Mouse (Mus musculus) kidney, adult 2 months (tissue): Measurements from ENCODE around the gene Rab22a. TPM values are rescaled to one million over a fixed set of nuclear protein-coding genes. Genes with fewer than 3 reads are reported as not detected.

Experiments
- DNase-seq: peaks from one replicate; pipeline ENCODE4 v3.0.0; 2021
- H3K27ac ChIP-seq: fragments of 200-500 bp; 2 replicates; pipeline ENCODE4 v1.5.1; 2012; ENCODE audit warnings: low read depth, low read length, control low read depth, inconsistent platforms; ENCODE audit not compliant: insufficient read depth
- H3K27me3 ChIP-seq: fragments of 200-500 bp; replicated peaks from 2 replicates; pipeline ENCODE4 v1.6.1; 2012; ENCODE audit warnings: mild to moderate bottlenecking, moderate library complexity, low read length, inconsistent platforms; ENCODE audit not compliant: control insufficient read depth, insufficient read depth
- H3K36me3 ChIP-seq: fragments of 200-500 bp; 2 replicates; pipeline ENCODE4 v1.6.1; 2012; ENCODE audit warnings: mild to moderate bottlenecking, moderate library complexity, low read length, inconsistent platforms; ENCODE audit not compliant: control insufficient read depth, insufficient read depth
- H3K4me1 ChIP-seq: fragments of 200-500 bp; 2 replicates; pipeline ENCODE4 v1.6.1; 2011; ENCODE audit warnings: low read length; ENCODE audit not compliant: control insufficient read depth, insufficient read depth
- H3K4me3 ChIP-seq: fragments of 200-500 bp; 2 replicates; pipeline ENCODE4 v1.5.1; 2011; ENCODE audit warnings: mild to moderate bottlenecking, low read depth, low read length, control low read depth; ENCODE audit not compliant: insufficient read depth
- CTCF ChIP-seq: fragments of 200-500 bp; conservative IDR thresholded peaks from 2 replicates; pipeline ENCODE4 v1.5.1; 2011; ENCODE audit warnings: low read depth, mild to moderate bottlenecking, control low read depth, low read length, moderate library complexity, mixed read lengths; ENCODE audit not compliant: insufficient read depth, insufficient read length
- POLR2A ChIP-seq: fragments of 200-500 bp; IDR thresholded peaks from one replicate; pipeline ENCODE4 v1.6.1; 2011; ENCODE audit warnings: low read depth, low read length, control low read depth
- WGBS: fragments of 180-500 bp; shearing (Covaris S2); methylation state at CpG from one replicate; pipeline ENCODE4 v1.1.7; 2018; 5-methylcytosine and 5-hydroxymethylcytosine counted together
- polyA plus RNA-seq: library from polyadenylated mRNA; depleted of rRNA; stranded (reverse); fragments of >200 nt; gene quantifications from 2 replicates; pipeline ENCODE4 v1.2.3, GENCODE M21; 2012

Rab22a gene
- polyA plus RNA-seq, 1 experiment, result 24.4 TPM

DNA sequence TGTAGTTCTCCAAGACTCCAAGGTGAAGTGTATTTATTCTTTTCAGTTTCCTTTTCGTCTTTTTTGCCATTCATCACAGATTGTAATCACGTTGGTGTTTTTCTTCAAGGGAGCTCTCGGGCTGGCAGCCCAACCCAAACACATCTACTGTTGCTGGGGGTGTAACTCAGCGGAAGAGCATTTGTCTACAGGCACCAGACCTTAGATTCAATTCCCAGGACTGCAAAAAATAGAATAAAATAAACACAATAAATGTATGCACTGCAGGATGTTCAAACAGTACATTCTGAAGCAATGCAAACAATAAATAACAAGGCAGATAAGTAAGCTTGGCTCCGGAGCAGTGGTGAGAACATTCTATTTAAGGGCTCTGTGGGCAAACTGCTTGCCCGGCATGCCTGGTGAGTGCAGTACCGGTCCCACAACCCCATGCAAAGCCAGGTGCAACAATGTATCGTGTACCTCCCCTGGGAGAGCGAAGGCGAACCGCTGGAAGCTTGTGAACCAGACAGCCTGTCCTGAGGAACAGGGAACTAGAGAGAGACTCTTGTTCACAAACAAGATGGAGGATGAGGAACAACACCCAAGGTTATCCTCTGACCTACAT lies 62.8 kb downstream of the Rab22a start:
- Histone ChIP-seq H3K4me1 (no peaks in the 10 kb centered on the region), H3K36me3 (no peaks in the 10 kb centered on the region), H3K4me3 (no peak overlapping the region), H3K27ac (no peak overlapping the region), H3K27me3 (no peaks in the 10 kb centered on the region)
- TF ChIP-seq CTCF, result no peak
- TF ChIP-seq POLR2A, result no peak
- no peak for DNase-seq
- WGBS, result 77% methylated on average over 11 of the region's 11 CpGs

- no peak overlapping the region for H3K27ac ChIP-seq
- H3K4me3 ChIP-seq, result no peak overlapping the region
Measured at GRCm38 (mm10) chr2:173724382-173724781, 64.8 kb downstream of the Rab22a start.

GRCm38 (mm10) chr2:173724940-173725807 lies 65.6 kb downstream of the Rab22a start:
- DNase-seq, result peak; percentile 25
- Histone ChIP-seq H3K4me3 (no peak overlapping the region), H3K36me3 (no peaks in the 10 kb centered on the region), H3K27ac (no peak overlapping the region), H3K4me1 (no peaks in the 10 kb centered on the region), H3K27me3 (no peaks in the 10 kb centered on the region)
- no peak for TF ChIP-seq CTCF
- TF ChIP-seq POLR2A, result no peak
- 48% methylated on average over 14 of the region's 15 CpGs for WGBS

More at GRCm38 (mm10) chr2:173724382-173724781, 64.8 kb downstream of the Rab22a start:
- no peaks in the 10 kb centered on the region for H3K27me3 ChIP-seq
- no peak for TF ChIP-seq POLR2A
- TF ChIP-seq CTCF, result no peak
- H3K36me3 ChIP-seq, result no peaks in the 10 kb centered on the region
- DNase-seq, result no peak
- whole genome bisulfite sequencing, result 40% methylated on average over 14 of the region's 14 CpGs
- no peaks in the 10 kb centered on the region for H3K4me1 ChIP-seq

DNA sequence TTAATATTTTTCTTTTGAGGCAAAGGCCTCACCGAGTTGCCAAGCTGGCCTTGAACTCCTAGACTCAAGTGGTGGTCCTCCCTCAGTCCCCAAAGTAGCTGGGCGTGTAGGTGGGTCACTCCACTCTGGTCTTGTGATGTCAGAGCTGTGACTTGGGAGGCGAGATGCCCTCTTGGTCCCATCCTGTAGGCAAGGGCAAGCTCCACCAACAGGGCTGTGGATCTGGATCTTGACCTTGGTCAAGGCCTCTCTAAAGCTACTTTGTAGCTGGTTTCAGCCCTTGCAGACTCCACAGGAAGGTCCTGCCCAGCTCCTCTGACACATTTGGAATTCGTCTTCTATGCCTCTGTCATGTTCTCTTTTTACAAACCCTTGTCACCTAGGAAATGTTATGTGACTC lies 66.3 kb downstream of the Rab22a start:
- Histone ChIP-seq H3K27ac (no peak overlapping the region), H3K4me1 (no peaks in the 10 kb centered on the region), H3K27me3 (no peaks in the 10 kb centered on the region), H3K4me3 (no peak overlapping the region), H3K36me3 (no peaks in the 10 kb centered on the region)
- DNase-seq, result no peak
- WGBS, result 91% methylated on average over 4 of the region's 4 CpGs
- TF ChIP-seq POLR2A, result no peak
- no peak for TF ChIP-seq CTCF

DNA sequence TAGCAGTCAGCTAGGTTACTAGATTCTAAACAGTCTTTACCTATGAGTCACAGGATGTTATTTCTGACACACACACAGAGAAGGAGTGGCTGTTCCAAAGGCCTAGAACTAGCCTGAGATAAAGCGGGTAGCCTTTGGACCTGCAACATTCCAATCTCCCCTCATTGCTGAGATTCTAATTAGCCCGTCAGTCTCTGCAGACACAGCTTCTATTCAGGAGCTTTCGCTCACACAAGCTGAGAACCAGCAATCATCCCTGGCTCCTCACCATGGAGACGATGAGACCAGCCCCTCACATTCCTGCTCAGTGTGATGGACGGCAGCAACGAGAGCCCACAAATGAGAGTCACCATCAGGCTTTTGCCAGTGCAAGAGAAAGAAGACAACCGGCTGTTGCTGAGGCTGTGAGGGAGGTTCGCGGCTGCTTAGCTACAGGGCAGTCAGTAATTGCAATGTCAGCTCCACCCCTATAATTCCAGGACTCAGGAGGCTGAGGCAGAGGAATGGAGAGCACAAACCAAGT lies 70.9 kb downstream of the Rab22a start:
- Histone ChIP-seq H3K27ac (no peak overlapping the region), H3K27me3 (no peaks in the 10 kb centered on the region), H3K4me3 (no peak overlapping the region), H3K36me3 (no peaks in the 10 kb centered on the region), H3K4me1 (no peaks in the 10 kb centered on the region)
- DNase-seq, result no peak
- 41% methylated on average over 9 of the region's 9 CpGs for WGBS
- no peak for TF ChIP-seq POLR2A

DNA sequence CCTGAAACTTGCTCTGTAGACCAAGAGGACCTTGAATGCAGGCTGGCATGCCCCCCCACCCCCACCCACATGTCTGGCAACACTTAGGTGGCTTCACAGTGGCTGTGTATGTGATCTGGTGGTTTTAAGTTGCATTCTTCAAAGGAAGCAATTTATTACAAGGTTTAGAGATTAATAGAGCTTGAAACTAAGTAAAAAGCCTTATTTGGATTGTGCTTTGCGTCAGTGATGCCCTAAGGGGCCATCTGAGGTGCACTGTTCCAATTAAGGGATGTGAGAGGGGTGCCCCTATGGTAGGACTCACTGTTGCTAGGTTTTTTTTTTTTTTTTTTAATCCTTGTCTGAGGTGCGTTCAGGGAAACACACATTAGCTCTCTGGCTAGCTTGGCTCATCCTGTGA lies 74.9 kb downstream of the Rab22a start:
- H3K27ac ChIP-seq, result no peak overlapping the region
- 40% methylated on average over 2 of the region's 2 CpGs for WGBS
- TF ChIP-seq POLR2A, result no peak
- no peak for TF ChIP-seq CTCF
- no peaks in the 10 kb centered on the region for H3K36me3 ChIP-seq
- H3K4me1 ChIP-seq, result peaks cover 7% of the 10 kb centered on the region; the same call in 1 of the 2 replicates
- peak; percentile 11 for DNase-seq
- no peak overlapping the region for H3K4me3 ChIP-seq
- H3K27me3 ChIP-seq, result no peaks in the 10 kb centered on the region
